Comparison of ENCODE assay signal across 9 mouse cellular contexts in genomic region chr9:58442105-58443010, GRCm38 (mm10). TPM values are rescaled to one million over a fixed set of nuclear protein-coding genes. Genes with fewer than 3 reads are reported as not detected.
A peak's percentile ranks its signal among the peaks of the same experiment; 100 is the strongest.
DNase-seq lines count a peak whose midpoint lies in the region; ATAC-seq and TF ChIP-seq lines count a peak whose summit lies in the region.
"Had no signal": no experiment of that assay in that cellular context is flagged by ENCODE, and none has a peak within 500 bp of the region (broad histone marks: within the 10 kb centered on the region; RNA-seq: fewer than 3 reads in every experiment).

No protein-coding gene starts in this region.

- no peaks in the 10 kb centered on the region for H3K27me3 ChIP-seq in forebrain, postnatal 0 days (ENCODE audit: insufficient read depth, low read length)

- H3K4me3 ChIP-seq in left cerebral cortex, adult 2 months = no peak overlapping the region
- H3K4me3 ChIP-seq in forebrain, postnatal 0 days (ENCODE audit: low read depth, low read length) = no peak overlapping the region
- no peak overlapping the region for H3K4me3 ChIP-seq in olfactory bulb, adult 2 months (ENCODE audit: insufficient read depth, low read depth, low read length)

- TF ChIP-seq CTCF in left cerebral cortex, adult 2 months (IDR thresholded peaks at IDR 0.05) = no peak
- TF ChIP-seq CTCF in forebrain, postnatal 0 days (IDR thresholded peaks at IDR 0.05; ENCODE audit: low read depth) = no peak
- TF ChIP-seq CTCF in olfactory bulb, adult 2 months (IDR thresholded peaks at IDR 0.05; ENCODE audit: insufficient read depth, low read depth, low read length) = no peak

- H3K4me1 ChIP-seq in forebrain, postnatal 0 days (ENCODE audit: insufficient read depth) = peaks cover 28% of the 10 kb centered on the region
- H3K4me1 ChIP-seq in olfactory bulb, adult 2 months (ENCODE audit: control insufficient read depth, insufficient read depth, low read length) = peaks cover 57% of the 10 kb centered on the region

- no peaks in the 10 kb centered on the region for H3K9me3 ChIP-seq in forebrain, postnatal 0 days (ENCODE audit: low read length)

- no peak overlapping the region for H3K4me2 ChIP-seq in forebrain, postnatal 0 days (ENCODE audit: low read depth)

- 25% methylated on average over 7 of the region's 7 CpGs for WGBS in forebrain, postnatal 0 days
- WGBS in olfactory bulb, adult 2 months = 17% methylated on average over 7 of the region's 7 CpGs

- peak overlapping the region; percentile 84 for H3K27ac ChIP-seq in left cerebral cortex, adult 2 months
- peak overlapping the region; percentile 17; the same call in 1 of the 2 replicates for H3K27ac ChIP-seq in forebrain, postnatal 0 days (ENCODE audit: low read depth, low read length)
- H3K27ac ChIP-seq in olfactory bulb, adult 2 months (ENCODE audit: insufficient read depth, low read depth, low read length) = peak overlapping the region; percentile 98

- DNase-seq in adrenal gland, postnatal 36 days = peak; percentile 9 to 18
- no peak for DNase-seq in adrenal gland, postnatal 25 days
- peak in 1 of 2 experiments; percentile 50 for DNase-seq in left cerebral cortex, adult 2 months (ENCODE audit: extremely low spot score in 1 of 2, low spot score in 2 of 2)
- DNase-seq in left cerebral cortex, adult 11 months (ENCODE audit: low spot score) = no peak
- no peak for DNase-seq in forebrain, postnatal 0 days
- DNase-seq in gastrocnemius, postnatal 36 days = no peak
- no peak for DNase-seq in gastrocnemius, adult 18-20 months (ENCODE audit: low spot score)

- no peaks in the 10 kb centered on the region for H3K36me3 ChIP-seq in forebrain, postnatal 0 days (ENCODE audit: insufficient read depth)

- ATAC-seq in forebrain, postnatal 0 days = peak; percentile 32; the same call in 1 of the 2 replicates

- H3K9ac ChIP-seq in forebrain, postnatal 0 days = no peak overlapping the region

- TF ChIP-seq POLR2A in olfactory bulb, adult 2 months (IDR thresholded peaks at IDR 0.05; ENCODE audit: insufficient read depth, low read depth, low read length) = no peak

- intact Hi-C loops in left cerebral cortex, adult 2 months (cut with DNase I) = loop anchor here (1.0 to 2.0 kb wide), 2 partner anchors 25 to 46 kb away; partner anchors contain the start of gene Insyn1
- intact Hi-C loops in gastrocnemius, postnatal 36 days (cut with DNase I) = no loop called here

RNA-seq across cellular contexts. Expression of gene Insyn1, which starts 46.0 kb away (rescaled TPM):
- 10 to 100 TPM in 1 of 2 experiments, 1 to 10 TPM in 1; 8.3 to 10.6 TPM for total RNA-seq in adrenal gland, postnatal 36 days (2021)
- 8.0 and 10.2 TPM in 2 replicates for total RNA-seq in adrenal gland, postnatal 25 days (2021)
- total RNA-seq in left cerebral cortex, adult 2 months (2021) = 100 to 1,000 TPM; 214 to 230 TPM
- total RNA-seq in forebrain, postnatal 0 days (2014; rRNA removed) = 65.3 and 71.5 TPM in 2 replicates
- 6.0 TPM in 2 replicates for polyA plus RNA-seq in forebrain, postnatal 0 days (2015; fragmentation: Nextera tagmentation; extraction: Ambion mirVana)
- polyA plus RNA-seq in olfactory bulb, adult 2 months (2012; ENCODE audit: insufficient read depth, insufficient read length, low replicate concordance, missing spikeins) = not detected in 2 replicates
- total RNA-seq in gastrocnemius, postnatal 36 days (2021) = 10 to 100 TPM; 13.7 to 15.6 TPM
- total RNA-seq in gastrocnemius, adult 18-20 months (2021) = 10 to 100 TPM; 24.5 to 31.0 TPM
- polyA plus RNA-seq: liver, adult 2 months had no signal

Comparison
In these comparisons a context has a peak if more than half of its experiments do, and no peak if none do; other contexts are left out.
1. DNase-seq: peak in adrenal gland, postnatal 36 days (2 of 2); none in adrenal gland, postnatal 25 days (single experiment), left cerebral cortex, adult 11 months (single experiment), forebrain, postnatal 0 days (single experiment), gastrocnemius, postnatal 36 days (0 of 2) and gastrocnemius, adult 18-20 months (single experiment).
2. H3K27ac ChIP-seq: peak in every context shown above with its lines; median percentile 98 in olfactory bulb, adult 2 months; 84 in left cerebral cortex, adult 2 months; 17 in forebrain, postnatal 0 days.